Mouse (Mus musculus): ENCODE results near the gene Prkg1. TPM values are rescaled to one million over a fixed set of nuclear protein-coding genes. Genes with fewer than 3 reads are reported as not detected.

The Prkg1 gene
- total RNA-seq, 1 experiment = 1.5 TPM

DNA sequence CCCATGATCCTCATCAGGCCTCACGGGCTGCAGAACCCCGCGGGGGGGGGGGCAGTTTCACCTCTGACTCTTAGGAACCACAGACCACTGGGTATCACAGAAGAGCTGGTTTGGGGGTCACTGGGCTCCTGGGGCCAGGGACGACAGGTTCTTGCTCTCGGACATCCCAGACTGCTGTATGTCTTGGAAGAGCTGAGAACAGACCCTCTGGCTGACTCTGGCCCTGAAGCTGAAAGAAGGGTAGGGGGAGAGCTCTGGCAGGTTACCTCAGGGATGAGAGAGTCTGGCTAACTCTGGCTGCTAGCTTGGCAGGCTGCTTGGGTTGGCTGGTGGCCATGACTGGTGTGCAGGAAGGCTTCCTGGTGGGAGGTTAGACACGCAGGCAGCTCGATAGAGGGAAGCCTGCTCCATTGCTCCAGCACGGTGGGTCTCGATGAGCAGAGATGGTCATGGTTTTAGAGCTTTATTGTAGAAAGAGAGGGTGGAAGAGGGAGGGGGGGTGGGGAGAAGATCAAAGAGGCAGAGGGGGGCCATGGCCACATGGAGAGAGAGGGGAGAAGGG, 30.7 kb upstream of the Prkg1 start:
- no peaks in the 10 kb centered on the region for H3K4me1 ChIP-seq (ENCODE audit: control insufficient read depth in 2 of 2, insufficient read depth in 2 of 2, low read length in 2 of 2, poor library complexity in 1 of 2)
- in situ Hi-C loops (cut with MboI; ENCODE audit: low sequenced_read_pairs in 2 of 2, unreplicated experiment in 2 of 2) = no loop called here
- no peaks in the 10 kb centered on the region for H3K9me3 ChIP-seq (ENCODE audit: control insufficient read depth, insufficient read depth, low read depth, low read length)
- H3K27ac ChIP-seq (ENCODE audit: insufficient read depth, low read depth, low read length, poor library complexity, severe bottlenecking) = no peak overlapping the region
- no peak overlapping the region for H3K9ac ChIP-seq (ENCODE audit: insufficient read depth, low read depth, low read length, poor library complexity, severe bottlenecking)
- no peak for DNase-seq (ENCODE audit: low read depth, low spot score)
- H3K36me3 ChIP-seq (ENCODE audit: control insufficient read depth, insufficient read depth, low read length, poor library complexity, severe bottlenecking) = no peaks in the 10 kb centered on the region
- no peak overlapping the region for H3K4me3 ChIP-seq (ENCODE audit: insufficient read depth in 1 of 2, low read depth in 1 of 2, low read length in 2 of 2, poor library complexity in 1 of 2, severe bottlenecking in 1 of 2)
- TF ChIP-seq HCFC1 (IDR thresholded peaks at IDR 0.05; ENCODE audit: borderline replicate concordance, insufficient read depth, low read length) (no peak), ZC3H11A (IDR thresholded peaks at IDR 0.05; ENCODE audit: borderline replicate concordance, low read depth, low read length) (no peak), CHD2 (IDR thresholded peaks at IDR 0.05; ENCODE audit: low read depth, low read length) (no peak), MAFK (IDR thresholded peaks at IDR 0.05; ENCODE audit: insufficient read depth, low read depth, low read length) (no peak), ZNF384 (IDR thresholded peaks at IDR 0.05; ENCODE audit: low read depth, low read length) (no peak)

DNA sequence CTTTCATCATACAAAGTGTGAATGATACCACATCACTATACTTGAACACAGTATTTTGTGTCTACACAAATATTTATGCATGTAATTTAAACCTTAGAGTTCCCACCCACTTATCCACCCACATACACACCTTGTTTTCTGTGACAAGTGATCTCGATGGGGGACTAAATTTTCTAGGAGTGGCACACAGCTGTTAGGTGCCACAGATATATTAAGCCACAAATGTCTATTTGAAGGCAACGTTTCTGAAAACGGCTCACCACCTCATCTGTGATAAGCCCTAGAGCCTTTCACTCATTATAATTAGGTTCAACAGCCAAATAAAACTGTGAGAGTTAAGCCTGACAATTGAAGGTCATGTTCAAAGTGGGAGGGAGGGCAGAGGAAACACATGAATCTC, 26.9 kb upstream of the Prkg1 start:
- TF ChIP-seq ZC3H11A (IDR thresholded peaks at IDR 0.05; ENCODE audit: borderline replicate concordance, low read depth, low read length) (no peak), HCFC1 (IDR thresholded peaks at IDR 0.05; ENCODE audit: borderline replicate concordance, insufficient read depth, low read length) (no peak), ZNF384 (IDR thresholded peaks at IDR 0.05; ENCODE audit: low read depth, low read length) (no peak), MAFK (IDR thresholded peaks at IDR 0.05; ENCODE audit: insufficient read depth, low read depth, low read length) (no peak), CHD2 (IDR thresholded peaks at IDR 0.05; ENCODE audit: low read depth, low read length) (no peak)
- no peak for DNase-seq (ENCODE audit: low read depth, low spot score)
- in situ Hi-C loops (cut with MboI; ENCODE audit: low sequenced_read_pairs in 2 of 2, unreplicated experiment in 2 of 2) = no loop called here
- no peaks in the 10 kb centered on the region for H3K4me1 ChIP-seq (ENCODE audit: control insufficient read depth in 2 of 2, insufficient read depth in 2 of 2, low read length in 2 of 2, poor library complexity in 1 of 2)
- H3K4me3 ChIP-seq (ENCODE audit: insufficient read depth in 1 of 2, low read depth in 1 of 2, low read length in 2 of 2, poor library complexity in 1 of 2, severe bottlenecking in 1 of 2) = no peak overlapping the region
- no peak overlapping the region for H3K27ac ChIP-seq (ENCODE audit: insufficient read depth, low read depth, low read length, poor library complexity, severe bottlenecking)
- no peaks in the 10 kb centered on the region for H3K9me3 ChIP-seq (ENCODE audit: control insufficient read depth, insufficient read depth, low read depth, low read length)
- no peaks in the 10 kb centered on the region for H3K36me3 ChIP-seq (ENCODE audit: control insufficient read depth, insufficient read depth, low read length, poor library complexity, severe bottlenecking)
- no peak overlapping the region for H3K9ac ChIP-seq (ENCODE audit: insufficient read depth, low read depth, low read length, poor library complexity, severe bottlenecking)

DNA sequence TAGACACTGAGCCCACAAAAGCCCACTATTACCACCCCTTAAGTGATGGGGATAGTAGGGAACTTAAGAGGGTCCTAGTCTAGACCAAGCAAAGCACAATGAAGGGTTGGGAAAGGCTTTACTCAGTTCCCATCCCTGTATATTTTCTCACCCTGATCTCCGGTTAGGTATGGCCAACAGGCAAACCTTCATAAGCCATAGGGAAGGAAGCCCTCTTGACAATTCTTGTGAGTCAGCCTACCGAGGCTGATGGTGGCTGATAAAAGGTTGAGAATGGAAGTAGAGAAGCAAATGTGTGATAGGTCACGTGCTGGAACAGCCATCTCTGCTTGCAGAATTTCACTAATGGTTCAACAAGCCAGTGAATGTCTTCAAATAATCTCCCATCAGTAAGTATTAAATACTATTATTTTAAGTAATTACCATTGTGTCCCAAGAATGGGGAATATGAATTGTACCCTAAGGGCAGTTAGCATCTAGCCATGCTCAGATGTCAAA, 16.7 kb upstream of the Prkg1 start:
- no peaks in the 10 kb centered on the region for H3K9me3 ChIP-seq (ENCODE audit: control insufficient read depth, insufficient read depth, low read depth, low read length)
- H3K27ac ChIP-seq (ENCODE audit: insufficient read depth, low read depth, low read length, poor library complexity, severe bottlenecking) = no peak overlapping the region
- H3K36me3 ChIP-seq (ENCODE audit: control insufficient read depth, insufficient read depth, low read length, poor library complexity, severe bottlenecking) = no peaks in the 10 kb centered on the region
- H3K4me1 ChIP-seq (ENCODE audit: control insufficient read depth in 2 of 2, insufficient read depth in 2 of 2, low read length in 2 of 2, poor library complexity in 1 of 2) = no peaks in the 10 kb centered on the region
- no peak for DNase-seq (ENCODE audit: low read depth, low spot score)
- no peak overlapping the region for H3K9ac ChIP-seq (ENCODE audit: insufficient read depth, low read depth, low read length, poor library complexity, severe bottlenecking)
- no peak for TF ChIP-seq HCFC1 (IDR thresholded peaks at IDR 0.05; ENCODE audit: borderline replicate concordance, insufficient read depth, low read length)
- TF ChIP-seq ZC3H11A (IDR thresholded peaks at IDR 0.05; ENCODE audit: borderline replicate concordance, low read depth, low read length) = no peak
- no peak for TF ChIP-seq CHD2 (IDR thresholded peaks at IDR 0.05; ENCODE audit: low read depth, low read length)
- TF ChIP-seq MAFK (IDR thresholded peaks at IDR 0.05; ENCODE audit: insufficient read depth, low read depth, low read length) = no peak
- no peak for TF ChIP-seq ZNF384 (IDR thresholded peaks at IDR 0.05; ENCODE audit: low read depth, low read length)
- H3K4me3 ChIP-seq (ENCODE audit: insufficient read depth in 1 of 2, low read depth in 1 of 2, low read length in 2 of 2, poor library complexity in 1 of 2, severe bottlenecking in 1 of 2) = no peak overlapping the region
- in situ Hi-C loops (cut with MboI; ENCODE audit: low sequenced_read_pairs in 2 of 2, unreplicated experiment in 2 of 2) = no loop called here

DNA sequence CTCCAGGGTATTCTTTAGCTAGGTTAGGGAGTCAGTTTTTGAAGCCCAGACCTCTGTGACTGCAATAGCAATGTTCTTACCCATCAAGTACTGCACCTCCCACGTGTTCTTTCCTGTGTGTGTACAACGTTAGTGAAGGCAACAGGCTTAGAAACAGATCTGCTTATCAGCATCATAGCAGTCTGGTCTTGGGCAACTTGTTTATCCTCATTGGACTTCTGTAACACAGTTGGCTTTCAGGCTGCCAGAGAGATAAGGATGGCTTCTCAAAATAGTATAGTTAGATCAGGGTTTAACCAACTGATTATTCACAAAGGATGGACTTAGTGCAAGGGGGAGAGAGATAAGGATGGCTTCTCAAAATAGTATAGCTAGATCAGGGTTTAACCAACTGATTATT, 16.2 kb upstream of the Prkg1 start:
- no peak overlapping the region for H3K9ac ChIP-seq (ENCODE audit: insufficient read depth, low read depth, low read length, poor library complexity, severe bottlenecking)
- no peaks in the 10 kb centered on the region for H3K4me1 ChIP-seq (ENCODE audit: control insufficient read depth in 2 of 2, insufficient read depth in 2 of 2, low read length in 2 of 2, poor library complexity in 1 of 2)
- H3K36me3 ChIP-seq (ENCODE audit: control insufficient read depth, insufficient read depth, low read length, poor library complexity, severe bottlenecking) = no peaks in the 10 kb centered on the region
- no peak overlapping the region for H3K27ac ChIP-seq (ENCODE audit: insufficient read depth, low read depth, low read length, poor library complexity, severe bottlenecking)
- DNase-seq (ENCODE audit: low read depth, low spot score) = no peak
- TF ChIP-seq CHD2 (IDR thresholded peaks at IDR 0.05; ENCODE audit: low read depth, low read length) (no peak), MAFK (IDR thresholded peaks at IDR 0.05; ENCODE audit: insufficient read depth, low read depth, low read length) (no peak), ZC3H11A (IDR thresholded peaks at IDR 0.05; ENCODE audit: borderline replicate concordance, low read depth, low read length) (no peak), HCFC1 (IDR thresholded peaks at IDR 0.05; ENCODE audit: borderline replicate concordance, insufficient read depth, low read length) (no peak)
- H3K4me3 ChIP-seq (ENCODE audit: insufficient read depth in 1 of 2, low read depth in 1 of 2, low read length in 2 of 2, poor library complexity in 1 of 2, severe bottlenecking in 1 of 2) = no peak overlapping the region
- no peaks in the 10 kb centered on the region for H3K9me3 ChIP-seq (ENCODE audit: control insufficient read depth, insufficient read depth, low read depth, low read length)
- in situ Hi-C loops (cut with MboI; ENCODE audit: low sequenced_read_pairs in 2 of 2, unreplicated experiment in 2 of 2) = no loop called here

DNA sequence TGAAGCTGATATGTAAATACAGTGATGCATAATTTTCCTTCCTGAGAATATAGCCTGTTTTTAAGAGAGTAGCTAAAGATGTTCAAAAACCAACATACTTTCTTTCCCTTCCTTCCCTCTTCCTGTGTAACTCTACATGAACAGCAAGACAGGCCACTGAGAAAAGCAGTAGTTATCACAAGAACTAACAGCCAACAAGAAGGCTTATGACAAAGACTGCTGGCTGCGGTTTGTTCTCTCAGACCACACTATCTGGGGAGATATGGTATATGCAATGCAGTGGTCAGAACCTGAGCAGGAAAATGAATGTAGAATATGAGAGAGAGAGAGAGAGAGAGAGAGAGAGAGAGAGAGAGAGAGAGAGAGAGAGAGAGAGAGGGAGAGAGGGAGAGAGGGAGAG, 15.4 kb upstream of the Prkg1 start:
- DNase-seq (ENCODE audit: low read depth, low spot score) = no peak
- no peaks in the 10 kb centered on the region for H3K36me3 ChIP-seq (ENCODE audit: control insufficient read depth, insufficient read depth, low read length, poor library complexity, severe bottlenecking)
- in situ Hi-C loops (cut with MboI; ENCODE audit: low sequenced_read_pairs in 2 of 2, unreplicated experiment in 2 of 2) = no loop called here
- no peaks in the 10 kb centered on the region for H3K9me3 ChIP-seq (ENCODE audit: control insufficient read depth, insufficient read depth, low read depth, low read length)
- H3K4me3 ChIP-seq (ENCODE audit: insufficient read depth in 1 of 2, low read depth in 1 of 2, low read length in 2 of 2, poor library complexity in 1 of 2, severe bottlenecking in 1 of 2) = no peak overlapping the region
- no peak overlapping the region for H3K27ac ChIP-seq (ENCODE audit: insufficient read depth, low read depth, low read length, poor library complexity, severe bottlenecking)
- no peaks in the 10 kb centered on the region for H3K4me1 ChIP-seq (ENCODE audit: control insufficient read depth in 2 of 2, insufficient read depth in 2 of 2, low read length in 2 of 2, poor library complexity in 1 of 2)
- H3K9ac ChIP-seq (ENCODE audit: insufficient read depth, low read depth, low read length, poor library complexity, severe bottlenecking) = no peak overlapping the region
- TF ChIP-seq ZNF384 (IDR thresholded peaks at IDR 0.05; ENCODE audit: low read depth, low read length) = no peak
- TF ChIP-seq MAFK (IDR thresholded peaks at IDR 0.05; ENCODE audit: insufficient read depth, low read depth, low read length) = no peak
- no peak for TF ChIP-seq CHD2 (IDR thresholded peaks at IDR 0.05; ENCODE audit: low read depth, low read length)
- no peak for TF ChIP-seq ZC3H11A (IDR thresholded peaks at IDR 0.05; ENCODE audit: borderline replicate concordance, low read depth, low read length)
- TF ChIP-seq HCFC1 (IDR thresholded peaks at IDR 0.05; ENCODE audit: borderline replicate concordance, insufficient read depth, low read length) = no peak

Data from ES-E14 (cell line).